Mouse (Mus musculus) liver (tissue): ENCODE measurements around the gene Prrc2a.

Experiments
- DNase-seq: peaks from one replicate; pipeline ENCODE4 v3.0.0-alpha.2; 2020; ENCODE audit warnings: mixed read lengths

Prrc2a gene

DNA sequence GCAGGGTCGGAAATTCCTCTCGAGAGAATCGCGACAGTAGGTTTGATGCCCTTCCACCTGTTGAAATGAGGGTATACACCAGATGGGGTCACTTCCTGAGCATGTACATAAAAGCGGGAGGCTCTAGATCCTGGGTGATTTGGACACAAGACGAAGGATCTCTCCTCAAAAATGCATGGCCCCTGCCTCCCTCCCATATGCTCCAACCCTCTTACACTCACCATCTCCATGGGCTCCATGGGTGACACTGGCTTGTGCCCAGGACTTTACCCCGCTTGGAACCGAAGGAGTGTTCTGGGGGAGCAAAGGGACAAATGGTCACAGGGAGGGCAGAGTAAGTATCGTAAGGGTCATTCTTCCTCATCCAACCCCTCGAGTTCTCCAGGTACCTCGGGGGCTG lies 3.3 kb downstream of the Prrc2a start:
- DNase-seq = no peak

GRCm38 (mm10) chr17:35159638-35160037 lies 5.1 kb downstream of the Prrc2a start:
- DNase-seq = no peak

DNA sequence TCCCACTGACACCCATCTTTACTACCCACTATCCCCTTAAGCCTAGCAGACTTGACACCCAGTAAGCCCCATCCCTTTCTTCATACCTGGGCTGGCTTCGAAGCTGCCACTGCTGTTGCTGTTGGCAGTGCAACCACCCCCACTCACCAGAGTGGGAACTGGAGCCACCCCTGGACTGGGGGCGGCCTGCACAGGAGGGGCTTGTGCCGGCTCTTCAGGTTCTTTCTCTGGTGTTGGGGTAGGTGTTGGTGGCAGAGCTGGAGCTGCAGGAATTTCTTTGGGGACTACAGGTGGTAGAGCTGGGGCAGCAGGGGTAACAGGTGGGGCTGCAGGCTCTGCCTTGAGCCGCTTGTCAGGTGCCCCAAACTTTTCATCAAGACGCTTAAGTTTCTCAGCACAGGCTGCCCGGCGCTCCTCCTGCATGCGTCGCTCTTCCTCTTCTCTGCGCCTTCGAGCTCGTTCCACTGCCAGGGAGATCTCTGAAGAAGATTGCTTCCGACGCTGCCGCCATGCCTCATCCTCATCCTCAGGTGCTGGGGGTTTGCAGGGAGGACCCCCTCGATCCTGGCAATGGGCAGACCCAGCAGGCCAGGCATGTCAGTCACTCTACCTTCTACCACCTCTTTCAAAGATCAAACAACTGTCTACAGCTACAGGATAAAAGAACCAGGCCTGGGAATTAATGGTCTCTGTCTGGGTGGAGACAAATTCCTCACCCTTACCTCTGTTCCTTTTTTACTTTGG lies 5.7 kb downstream of the Prrc2a start:
- DNase-seq = no peak

DNA sequence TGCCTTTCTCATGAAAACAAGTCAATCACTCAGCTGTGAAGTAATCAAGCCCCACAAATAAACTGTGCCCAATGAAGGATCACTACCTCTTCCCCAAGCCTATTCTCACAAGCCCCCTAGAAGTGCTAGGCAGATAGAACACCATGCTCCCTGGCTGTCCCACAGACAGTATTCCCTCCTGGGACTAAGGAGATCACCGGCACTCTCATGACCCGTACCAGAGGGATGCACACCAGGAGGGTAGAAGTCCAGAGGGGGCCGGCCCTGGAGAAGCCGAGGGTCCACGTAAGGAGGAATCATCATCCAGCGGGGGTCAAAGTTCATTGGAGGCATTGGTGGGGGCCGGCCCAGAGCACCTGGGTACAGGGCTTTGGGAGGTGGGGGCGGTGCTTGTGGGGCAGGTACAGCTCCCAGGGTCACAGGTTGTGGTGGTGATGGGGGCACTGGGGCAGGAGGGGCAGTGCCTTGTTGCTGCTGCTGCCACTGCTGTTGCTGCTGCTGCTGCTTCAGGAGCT lies 7.0 kb downstream of the Prrc2a start:
- DNase-seq = no peak

DNA sequence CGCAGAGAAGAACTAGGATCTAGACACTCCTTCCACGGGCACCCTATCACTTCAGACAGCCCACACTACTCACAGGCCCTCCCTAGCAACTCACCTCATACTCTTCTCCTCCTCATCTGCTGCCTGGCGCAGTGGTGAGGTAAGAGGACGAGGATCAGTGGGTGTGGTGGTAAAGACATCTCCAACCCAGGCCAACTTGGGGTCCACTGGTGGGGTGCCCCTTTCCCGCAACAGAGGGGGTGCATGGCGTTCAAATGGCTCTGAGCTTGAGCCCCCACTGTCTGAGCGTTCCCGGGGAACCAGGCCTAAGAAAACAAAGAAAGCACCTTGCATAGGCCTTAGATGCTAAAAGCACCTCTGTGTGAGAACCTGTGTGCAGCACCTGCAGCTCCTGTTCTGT lies 7.4 kb downstream of the Prrc2a start:
- no peak for DNase-seq

- DNase-seq = no peak
These were observed 8.1 kb downstream of the Prrc2a start for GRCm38 (mm10) chr17:35156461-35157200.

DNA sequence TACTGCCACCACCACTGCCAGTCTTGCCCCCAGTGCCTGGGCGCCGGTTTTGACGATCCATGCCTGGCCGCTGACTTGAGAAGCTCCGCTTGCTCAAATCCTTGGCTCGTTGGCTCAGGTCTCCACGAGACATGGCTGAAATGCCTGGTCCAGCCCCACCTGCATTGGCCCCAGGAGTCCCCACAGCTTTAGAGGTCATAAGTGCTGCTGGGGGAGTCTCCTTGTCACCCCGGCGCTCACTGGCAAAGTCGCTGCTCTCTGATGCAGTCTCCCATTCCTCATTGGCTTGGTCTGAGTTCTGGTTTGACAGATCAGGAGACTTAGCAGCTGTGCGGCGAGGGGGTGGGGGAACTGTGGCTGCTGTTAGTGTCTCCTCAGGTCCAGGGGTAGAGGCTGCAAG lies 9.2 kb downstream of the Prrc2a start:
- DNase-seq = no peak

DNA sequence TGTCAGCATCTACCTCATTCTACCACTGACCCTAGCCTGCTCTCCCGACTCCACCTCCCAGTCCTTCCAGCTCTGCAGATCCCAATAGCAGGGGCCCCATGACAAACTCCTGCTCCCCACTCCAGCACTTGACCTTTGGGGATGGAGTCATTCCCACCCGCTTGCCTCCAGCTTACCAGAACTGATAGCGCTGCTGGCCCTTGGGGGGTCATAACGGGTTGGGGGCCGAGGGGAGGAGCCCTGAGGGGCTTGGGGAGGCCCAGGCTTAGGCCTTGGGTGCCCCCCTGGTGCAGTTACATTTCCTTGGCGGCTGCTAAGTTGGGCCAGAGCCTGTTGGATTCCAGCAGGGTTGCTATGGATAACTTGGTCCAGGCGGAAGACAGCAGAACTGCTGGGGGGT lies 10.1 kb downstream of the Prrc2a start:
- no peak for DNase-seq

DNA sequence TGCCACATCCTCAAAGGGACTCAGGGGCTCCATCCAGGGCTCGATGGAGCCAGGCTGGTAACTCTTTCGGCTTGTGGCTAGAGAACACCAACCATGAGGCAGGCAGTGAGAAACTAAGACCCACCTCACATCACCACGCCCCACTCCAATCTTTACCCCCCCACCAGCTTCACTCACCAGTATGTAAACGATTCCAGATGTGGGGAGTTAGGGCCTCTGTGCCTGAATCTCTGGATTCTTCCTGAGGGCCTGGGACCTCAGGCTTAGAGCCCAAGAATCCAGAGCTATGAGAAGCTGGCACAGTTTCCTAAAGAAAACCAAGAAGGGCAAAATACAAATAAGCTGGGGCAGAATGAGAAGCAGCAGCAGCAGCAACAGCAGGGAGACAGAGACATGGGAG lies 10.8 kb downstream of the Prrc2a start:
- DNase-seq = no peak

DNA sequence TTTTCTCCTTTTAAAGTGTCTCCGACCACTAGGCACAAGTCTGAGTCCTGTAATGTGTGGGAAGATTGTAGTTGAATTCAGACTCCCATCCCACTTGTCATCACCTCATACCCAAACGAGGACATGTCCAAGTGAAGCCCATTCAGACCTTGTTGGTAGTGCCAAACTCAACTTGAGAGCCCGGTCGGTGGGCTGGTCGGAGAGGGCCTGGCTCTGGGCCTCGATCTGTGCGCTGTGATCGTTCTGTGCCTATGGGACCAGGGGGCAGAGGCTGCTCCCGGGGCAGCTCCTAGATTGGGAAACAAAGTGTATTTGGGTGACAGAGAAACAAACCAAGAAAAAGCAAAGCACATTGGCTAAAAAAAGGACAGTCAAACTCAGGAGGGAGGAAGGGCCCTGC lies 11.6 kb downstream of the Prrc2a start:
- no peak for DNase-seq

DNA sequence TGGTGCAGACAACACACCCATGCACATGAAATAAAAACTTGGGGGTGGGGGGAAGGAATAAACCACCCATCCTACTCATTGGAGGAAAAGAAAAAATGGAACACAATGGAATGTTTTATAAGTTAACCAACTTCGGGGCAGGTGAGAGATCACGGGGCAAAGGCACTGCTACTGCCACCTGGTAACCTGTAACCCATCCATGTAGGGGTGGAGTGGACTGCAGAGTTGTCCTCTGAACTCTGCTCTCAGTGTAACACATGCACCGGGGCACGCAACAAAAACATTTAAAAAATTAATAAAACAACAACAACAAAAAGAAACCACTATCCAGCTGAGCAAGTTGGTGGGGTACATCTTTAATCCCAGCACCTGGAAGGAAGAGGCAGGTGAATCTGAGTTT lies 12.6 kb downstream of the Prrc2a start:
- no peak for DNase-seq

GRCm38 (mm10) chr17:35147922-35148639 lies 16.6 kb downstream of the Prrc2a start:
- no peak for DNase-seq

DNA sequence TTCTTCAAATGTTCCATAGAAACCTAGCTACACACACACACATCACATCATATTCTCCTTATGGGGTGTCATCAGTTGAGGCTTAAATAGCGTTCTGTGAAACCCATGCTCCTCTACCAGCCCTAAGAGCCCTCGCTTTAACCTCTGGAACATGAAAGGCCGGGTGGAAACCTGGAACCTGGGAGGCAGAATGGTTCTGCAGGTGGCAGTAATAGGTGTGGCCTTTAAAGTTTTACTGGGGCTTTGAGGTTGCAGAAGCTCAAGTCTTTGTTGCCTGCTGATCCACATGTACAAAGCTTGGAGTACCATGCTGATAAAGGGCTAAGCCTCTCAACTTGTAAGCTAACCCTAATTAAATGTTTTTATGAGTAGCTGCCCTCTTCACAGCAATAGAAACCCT lies 17.3 kb downstream of the Prrc2a start:
- no peak for DNase-seq

DNA sequence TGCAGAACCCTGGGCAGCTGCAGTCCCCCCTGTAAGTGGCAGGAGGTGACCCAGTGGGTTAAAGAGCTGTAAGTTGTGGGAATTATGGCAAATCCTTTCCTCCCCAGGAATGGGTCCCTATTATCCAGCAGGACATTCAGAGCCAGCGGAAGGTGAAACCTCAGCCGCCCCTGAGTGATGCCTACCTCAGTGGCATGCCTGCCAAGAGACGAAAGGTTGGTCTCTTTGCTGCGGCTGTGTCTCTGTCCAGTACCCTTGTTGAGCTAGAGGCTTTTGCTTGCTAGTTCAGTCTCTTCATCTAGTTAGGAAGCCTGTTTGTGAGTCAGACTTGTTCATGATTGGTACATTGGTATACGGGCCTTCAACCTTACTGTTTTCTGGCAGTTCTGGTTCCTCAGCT lies 18.6 kb downstream of the Prrc2a start:
- DNase-seq = no peak

GRCm38 (mm10) chr17:35141971-35142370 lies 22.7 kb downstream of the Prrc2a start:
- DNase-seq = no peak

DNA sequence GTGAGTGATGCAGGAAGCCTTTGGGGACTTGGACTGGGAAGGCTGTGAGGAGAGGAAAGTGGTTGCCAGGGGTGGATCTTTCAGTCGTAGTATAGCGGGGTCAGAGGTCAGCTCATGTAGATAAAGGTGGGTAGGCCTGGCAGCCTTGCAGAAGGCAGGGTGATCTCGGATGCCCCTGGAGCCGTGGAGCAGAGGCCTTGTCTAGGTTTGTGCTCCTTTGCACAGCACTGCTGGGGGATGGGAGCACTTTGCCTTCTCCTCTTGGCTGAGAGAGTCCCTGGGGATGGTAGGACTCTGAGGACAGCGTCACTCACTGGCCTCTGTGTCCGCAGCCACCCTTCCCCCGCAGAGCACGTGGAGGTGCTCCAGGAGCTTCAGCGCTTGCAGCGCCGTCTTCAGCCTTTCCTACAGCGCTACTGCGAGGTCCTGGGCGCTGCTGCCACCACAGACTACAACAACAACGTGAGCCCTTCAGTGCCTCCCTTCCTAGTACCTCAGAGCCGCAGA lies 24.2 kb downstream of the Prrc2a start:
- DNase-seq = no peak

DNA sequence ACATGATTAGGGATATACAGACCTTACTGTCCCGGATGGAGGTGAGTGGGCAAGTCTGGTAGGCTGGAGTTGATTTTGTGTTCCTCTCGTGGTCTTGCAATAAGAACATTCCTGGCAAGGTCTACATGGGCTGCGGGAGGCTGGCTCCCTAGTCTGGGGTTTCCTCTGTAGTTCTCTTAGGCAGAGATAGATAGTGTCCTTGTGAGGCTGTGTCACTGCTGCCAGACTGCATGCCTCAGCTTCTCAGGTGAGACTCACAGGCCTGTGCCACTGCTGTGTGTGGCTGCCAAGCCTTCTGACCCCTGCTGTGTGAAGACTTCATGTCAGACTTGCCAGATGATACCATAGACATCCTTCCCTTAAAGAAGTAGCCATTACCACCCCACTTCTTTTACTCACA lies 25.4 kb downstream of the Prrc2a start:
- no peak for DNase-seq

DNA sequence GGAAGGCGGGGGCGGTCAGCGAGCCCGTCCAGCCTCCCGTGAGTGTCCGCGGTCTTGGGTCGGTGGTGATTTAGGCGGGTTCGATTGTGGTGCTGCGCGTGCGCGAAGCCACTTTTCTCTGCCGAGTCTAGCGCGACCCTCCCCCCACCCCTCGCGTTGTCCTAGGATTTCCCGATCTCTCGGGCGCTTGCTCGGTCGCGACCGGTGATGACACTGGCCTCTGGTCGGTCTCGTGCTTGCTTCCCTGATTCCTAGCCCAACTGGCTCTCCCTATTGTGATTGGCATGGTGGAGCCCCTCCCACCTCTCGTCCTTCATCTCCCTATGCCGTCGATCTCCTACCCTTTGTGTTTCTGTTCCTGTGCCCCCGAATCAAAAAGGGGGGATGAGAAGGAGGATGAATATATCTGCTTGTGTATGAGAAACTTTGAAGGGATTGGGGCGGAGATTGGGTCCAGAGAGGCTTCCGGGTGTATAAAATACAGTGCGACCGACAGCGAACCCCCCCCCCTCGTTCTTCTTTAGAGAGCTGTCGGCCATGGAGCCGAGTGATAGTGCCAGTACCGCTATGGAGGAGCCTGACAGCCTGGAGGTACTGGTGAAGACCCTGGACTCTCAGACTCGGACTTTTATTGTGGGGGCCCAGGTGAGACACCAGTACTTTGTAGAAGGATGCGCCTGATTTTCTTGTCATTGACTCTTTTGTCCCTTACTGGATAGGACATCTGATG lies 28.9 kb downstream of the Prrc2a start:
- no peak for DNase-seq

DNA sequence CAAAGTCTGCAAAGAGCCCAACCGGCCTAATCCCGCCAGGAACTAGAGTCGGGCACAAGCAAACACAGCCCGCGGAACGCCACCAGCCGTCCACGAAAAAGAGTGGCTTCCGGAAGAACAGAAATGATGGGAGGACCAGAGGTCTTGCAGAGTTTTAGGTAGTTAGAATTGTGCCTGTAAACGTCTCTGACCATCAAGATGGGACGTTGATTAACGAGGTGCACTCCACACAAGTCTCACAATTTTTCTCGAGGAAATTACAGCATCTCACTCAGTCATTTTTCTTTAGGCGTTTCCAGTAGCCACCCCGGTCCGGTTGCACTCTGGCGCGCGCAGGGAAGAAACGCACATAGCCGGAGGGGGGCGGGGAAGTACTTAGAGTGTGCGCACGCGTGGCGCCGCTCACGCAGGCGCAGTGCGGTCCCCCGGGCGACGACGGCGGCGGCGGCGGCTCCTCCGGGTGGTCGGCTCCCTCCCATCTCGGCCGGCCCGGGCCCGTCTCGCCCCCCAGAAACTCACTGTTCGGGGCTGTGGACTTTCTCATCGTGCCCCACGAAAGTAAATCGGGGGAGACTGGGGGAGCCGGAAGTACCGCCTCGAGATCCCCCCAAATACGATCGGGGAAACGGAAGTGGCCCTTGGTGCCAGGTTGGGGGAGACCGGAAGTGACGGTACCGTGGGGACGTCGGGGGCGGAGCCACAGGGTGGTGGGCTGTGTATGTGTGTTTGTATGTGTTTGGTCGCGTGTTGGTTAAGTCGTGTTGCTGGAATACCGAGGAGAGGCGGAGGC lies 29.7 kb downstream of the Prrc2a start, which contains the start of gene Bag6:
Bag6 (plus strand) TSS at position 378 of the 790 bp plus-strand sequence.
- DNase-seq = peak; percentile 93

DNA sequence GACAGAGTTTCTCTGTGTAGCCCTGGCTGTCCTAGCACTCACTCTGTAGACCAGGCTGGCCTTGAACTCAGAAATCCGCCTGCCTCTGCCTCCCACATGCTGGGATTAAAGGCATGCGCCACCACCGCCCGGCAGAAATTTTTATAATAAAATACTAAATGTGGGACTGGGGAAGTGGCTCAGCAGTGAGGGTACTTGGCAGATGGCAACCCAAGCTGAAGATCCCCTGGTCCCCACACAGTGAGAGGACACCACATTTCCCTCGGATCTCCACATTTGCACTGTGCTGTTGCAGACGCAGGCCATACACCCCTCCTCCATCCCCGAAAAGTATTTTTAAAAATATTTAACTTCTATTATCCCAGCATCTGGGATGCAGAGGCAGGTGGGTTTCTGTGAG lies 31.2 kb downstream of the Prrc2a start:
- no peak for DNase-seq

DNA sequence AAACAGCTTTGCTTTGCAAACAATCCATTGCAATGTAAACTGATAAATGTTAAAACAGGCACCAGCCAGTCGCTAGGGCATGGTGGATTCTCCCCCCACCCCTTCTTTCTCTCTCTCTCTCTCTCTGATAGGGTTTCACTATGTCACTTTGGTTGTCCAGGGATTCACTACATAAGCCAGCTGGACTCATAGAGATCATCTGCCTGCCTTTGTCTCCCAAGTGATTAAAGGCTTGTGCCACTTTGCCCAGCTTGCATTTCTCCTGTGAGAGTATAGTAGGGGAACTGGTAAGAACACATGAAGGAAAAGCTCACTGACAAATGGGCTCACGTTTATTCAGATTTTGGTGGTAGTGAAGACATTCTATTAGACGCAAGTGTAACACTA lies 32.5 kb downstream of the Prrc2a start:
- no peak for DNase-seq
